Mouse (Mus musculus): ENCODE data around the gene Morn1. TPM values are rescaled to one million over a fixed set of nuclear protein-coding genes. Genes with fewer than 3 reads are reported as not detected.

The Morn1 gene
- polyA plus RNA-seq, 1 experiment from 2014 or later = 9.4 TPM

- H3K27me3 ChIP-seq (replicated peaks; ENCODE audit: insufficient read depth, low read length) = no peaks in the 10 kb centered on the region
- ATAC-seq = peak; percentile 69
- TF ChIP-seq EP300 (IDR thresholded peaks at IDR 0.05) = no peak
- TF ChIP-seq CTCF (IDR thresholded peaks at IDR 0.05) = 0 out of 2 replicates have a peak, but pooled peaks have one; percentile 8
- H3K9ac ChIP-seq (replicated peaks; ENCODE audit: low read depth) = peak overlapping the region; percentile 87
- whole genome bisulfite sequencing = 6% methylated on average over 30 of the region's 35 CpGs
- 0 out of 2 replicates have a peak, but pooled peaks cover 3% of the 10 kb centered on the region for H3K36me3 ChIP-seq (ENCODE audit: insufficient read depth, low read length)
- H3K4me3 ChIP-seq (ENCODE audit: low read depth, low read length) = peak overlapping the region; percentile 90
- H3K9me3 ChIP-seq (ENCODE audit: low read length) = no peaks in the 10 kb centered on the region
- no peak for DNase-seq (ENCODE audit: low spot score)
- peak overlapping the region; percentile 89 for H3K27ac ChIP-seq (ENCODE audit: low read length)
- H3K4me1 ChIP-seq (ENCODE audit: insufficient read depth, low read depth, low read length) = peaks cover 18% of the 10 kb centered on the region
- H3K4me2 ChIP-seq (replicated peaks; ENCODE audit: low read depth, low read length) = peak overlapping the region; percentile 85
These were observed 920 bp upstream of the Morn1 start for GRCm38 (mm10) chr4:155085206-155086107.

- TF ChIP-seq CTCF (IDR thresholded peaks at IDR 0.05) = no peak
- Histone ChIP-seq H3K36me3 (ENCODE audit: insufficient read depth, low read length) (no peaks in the 10 kb centered on the region), H3K4me3 (ENCODE audit: low read depth, low read length) (no peak overlapping the region), H3K27ac (ENCODE audit: low read length) (no peak overlapping the region), H3K9me3 (ENCODE audit: low read length) (no peaks in the 10 kb centered on the region), H3K27me3 (replicated peaks; ENCODE audit: insufficient read depth, low read length) (no peaks in the 10 kb centered on the region), H3K4me2 (replicated peaks; ENCODE audit: low read depth, low read length) (no peak overlapping the region), H3K4me1 (ENCODE audit: insufficient read depth, low read depth, low read length) (peaks cover 18% of the 10 kb centered on the region), H3K9ac (replicated peaks; ENCODE audit: low read depth) (no peak overlapping the region)
- DNase-seq (ENCODE audit: low spot score) (no peak), ATAC-seq (no peak)
- WGBS = 81% methylated on average over 5 of the region's 5 CpGs
These were observed 2.9 kb downstream of the Morn1 start for GRCm38 (mm10) chr4:155089241-155089640.

GRCm38 (mm10) chr4:155090147-155090546 lies 3.8 kb downstream of the Morn1 start:
- ATAC-seq (no peak), DNase-seq (ENCODE audit: low spot score) (no peak)
- Histone ChIP-seq H3K9me3 (ENCODE audit: low read length) (no peaks in the 10 kb centered on the region), H3K27ac (ENCODE audit: low read length) (no peak overlapping the region), H3K36me3 (ENCODE audit: insufficient read depth, low read length) (no peaks in the 10 kb centered on the region), H3K4me3 (ENCODE audit: low read depth, low read length) (no peak overlapping the region), H3K4me2 (replicated peaks; ENCODE audit: low read depth, low read length) (no peak overlapping the region), H3K27me3 (replicated peaks; ENCODE audit: insufficient read depth, low read length) (no peaks in the 10 kb centered on the region), H3K9ac (replicated peaks; ENCODE audit: low read depth) (no peak overlapping the region), H3K4me1 (ENCODE audit: insufficient read depth, low read depth, low read length) (peaks cover 11% of the 10 kb centered on the region)
- WGBS = 94% methylated on average over 4 of the region's 4 CpGs
- TF ChIP-seq EP300 (IDR thresholded peaks at IDR 0.05) (no peak), CTCF (IDR thresholded peaks at IDR 0.05) (no peak)

- TF ChIP-seq CTCF (IDR thresholded peaks at IDR 0.05) (no peak), EP300 (IDR thresholded peaks at IDR 0.05) (no peak)
These were observed 4.5 kb downstream of the Morn1 start for GRCm38 (mm10) chr4:155090688-155091449.

GRCm38 (mm10) chr4:155092718-155093430 lies 6.5 kb downstream of the Morn1 start:
- TF ChIP-seq CTCF (IDR thresholded peaks at IDR 0.05) = no peak
- TF ChIP-seq EP300 (IDR thresholded peaks at IDR 0.05) = no peak
- Histone ChIP-seq H3K27ac (ENCODE audit: low read length) (no peak overlapping the region), H3K4me2 (replicated peaks; ENCODE audit: low read depth, low read length) (no peak overlapping the region), H3K4me1 (ENCODE audit: insufficient read depth, low read depth, low read length) (no peaks in the 10 kb centered on the region), H3K9ac (replicated peaks; ENCODE audit: low read depth) (no peak overlapping the region), H3K9me3 (ENCODE audit: low read length) (no peaks in the 10 kb centered on the region), H3K4me3 (ENCODE audit: low read depth, low read length) (no peak overlapping the region), H3K36me3 (ENCODE audit: insufficient read depth, low read length) (no peaks in the 10 kb centered on the region), H3K27me3 (replicated peaks; ENCODE audit: insufficient read depth, low read length) (no peaks in the 10 kb centered on the region)
- 91% methylated on average over 19 of the region's 19 CpGs for WGBS
- ATAC-seq (no peak), DNase-seq (ENCODE audit: low spot score) (no peak)

More at GRCm38 (mm10) chr4:155090688-155091449, 4.5 kb downstream of the Morn1 start:
- Histone ChIP-seq H3K9ac (replicated peaks; ENCODE audit: low read depth) (no peak overlapping the region), H3K4me2 (replicated peaks; ENCODE audit: low read depth, low read length) (no peak overlapping the region), H3K9me3 (ENCODE audit: low read length) (no peaks in the 10 kb centered on the region), H3K4me1 (ENCODE audit: insufficient read depth, low read depth, low read length) (peaks cover 8% of the 10 kb centered on the region; the same call in 1 of the 2 replicates), H3K27me3 (replicated peaks; ENCODE audit: insufficient read depth, low read length) (no peaks in the 10 kb centered on the region), H3K36me3 (ENCODE audit: insufficient read depth, low read length) (no peaks in the 10 kb centered on the region), H3K4me3 (ENCODE audit: low read depth, low read length) (no peak overlapping the region), H3K27ac (ENCODE audit: low read length) (no peak overlapping the region)
- DNase-seq (ENCODE audit: low spot score) = no peak
- 86% methylated on average over 13 of the region's 13 CpGs for WGBS
- no peak for ATAC-seq

Data from lung, postnatal 0 days (tissue).